Comparison of ENCODE assay signal across 17 mouse cellular contexts in genomic region chr13:24906831-24907570, GRCm38 (mm10). TPM values are rescaled to one million over a fixed set of nuclear protein-coding genes. Genes with fewer than 3 reads are reported as not detected.
DNase-seq lines count a peak whose midpoint lies in the region; ATAC-seq lines count a peak whose summit lies in the region.
"Had no signal": no experiment of that assay in that cellular context is flagged by ENCODE, and none has a peak within 500 bp of the region (broad histone marks: within the 10 kb centered on the region; RNA-seq: fewer than 3 reads in every experiment).

No protein-coding gene starts in this region.

- no peaks in the 10 kb centered on the region for H3K27me3 ChIP-seq in forebrain, embryonic 14.5 days (replicated peaks; ENCODE audit: control insufficient read depth, insufficient read depth, low read length)
- H3K27me3 ChIP-seq in forebrain, embryonic 11.5 days (ENCODE audit: control insufficient read depth, insufficient read depth, low read length) = no peaks in the 10 kb centered on the region
- H3K27me3 ChIP-seq: hindbrain, embryonic 13.5 days; limb, embryonic 13.5 days; midbrain, embryonic 13.5 days had no signal

- no peak overlapping the region for H3K27ac ChIP-seq in forebrain, embryonic 14.5 days (ENCODE audit: low read depth, low read length)
- no peak overlapping the region for H3K27ac ChIP-seq in forebrain, embryonic 11.5 days (ENCODE audit: low read depth, low read length)
- H3K27ac ChIP-seq: embryonic facial prominence, embryonic 10.5 days; hindbrain, embryonic 13.5 days; left cerebral cortex, adult 2 months; limb, embryonic 13.5 days; midbrain, embryonic 13.5 days had no signal

- no peak for ATAC-seq in forebrain, embryonic 14.5 days
- ATAC-seq in forebrain, embryonic 11.5 days (replicated peaks; ENCODE audit: low FRiP score) = no peak
- ATAC-seq: midbrain, embryonic 13.5 days had no signal

- H3K4me2 ChIP-seq in forebrain, embryonic 14.5 days (ENCODE audit: low read length) = no peak overlapping the region
- no peak overlapping the region for H3K4me2 ChIP-seq in forebrain, embryonic 11.5 days (ENCODE audit: low read depth, low read length, severe bottlenecking)
- H3K4me2 ChIP-seq: hindbrain, embryonic 13.5 days; limb, embryonic 13.5 days; midbrain, embryonic 13.5 days had no signal

- no peaks in the 10 kb centered on the region for H3K4me1 ChIP-seq in forebrain, embryonic 14.5 days (ENCODE audit: control insufficient read depth, insufficient read depth, low read length)
- H3K4me1 ChIP-seq in forebrain, embryonic 11.5 days (replicated peaks; ENCODE audit: control insufficient read depth, insufficient read depth, low read length) = no peaks in the 10 kb centered on the region
- H3K4me1 ChIP-seq: embryonic facial prominence, embryonic 10.5 days; hindbrain, embryonic 13.5 days; limb, embryonic 13.5 days had no signal

- DNase-seq in forebrain, embryonic 14.5 days (ENCODE audit: low spot score) = peak; percentile 0
- no peak for DNase-seq in forebrain, embryonic 11.5 days (ENCODE audit: low spot score)
- peak; percentile 22 to 40 for DNase-seq in lung, adult 18-20 months
- DNase-seq in lung, postnatal 10 days = no peak
- DNase-seq in adipocyte (ENCODE audit: low spot score) = peak; percentile 32
- peak; percentile 83 to 84 for DNase-seq in kidney, postnatal 36 days
- no peak for DNase-seq in retina, embryonic 14.5 days (ENCODE audit: low spot score)
- no peak for DNase-seq in cerebellum, adult 9-10 months
- DNase-seq: cerebellum, postnatal 25 days; heart, adult 11 months; thymus, postnatal 14 days had no signal

- H3K36me3 ChIP-seq in forebrain, embryonic 14.5 days (ENCODE audit: control insufficient read depth, insufficient read depth, low read length) = peaks cover 6% of the 10 kb centered on the region
- H3K36me3 ChIP-seq in forebrain, embryonic 11.5 days (ENCODE audit: control insufficient read depth, insufficient read depth, low read length) = no peaks in the 10 kb centered on the region; the same call in 1 of the 2 replicates
- H3K36me3 ChIP-seq: G1E had no signal

- WGBS in forebrain, embryonic 14.5 days = 71% methylated on average over 11 of the region's 11 CpGs
- 74% methylated on average over 11 of the region's 11 CpGs for WGBS in forebrain, embryonic 11.5 days

- no peak overlapping the region for H3K9ac ChIP-seq in forebrain, embryonic 14.5 days (ENCODE audit: low read length)
- H3K9ac ChIP-seq in forebrain, embryonic 11.5 days (ENCODE audit: low read length) = no peak overlapping the region
- H3K9ac ChIP-seq: hindbrain, embryonic 13.5 days; limb, embryonic 13.5 days; midbrain, embryonic 13.5 days had no signal

- no peak overlapping the region for H3K4me3 ChIP-seq in forebrain, embryonic 14.5 days (ENCODE audit: low read depth, low read length)
- no peak overlapping the region for H3K4me3 ChIP-seq in forebrain, embryonic 11.5 days (ENCODE audit: low read depth, low read length)
- H3K4me3 ChIP-seq: embryonic facial prominence, embryonic 10.5 days; hindbrain, embryonic 13.5 days; left cerebral cortex, adult 2 months; limb, embryonic 13.5 days; midbrain, embryonic 13.5 days had no signal

- no peaks in the 10 kb centered on the region for H3K9me3 ChIP-seq in forebrain, embryonic 14.5 days (replicated peaks; ENCODE audit: control insufficient read depth, low read length)
- H3K9me3 ChIP-seq in forebrain, embryonic 11.5 days (ENCODE audit: control insufficient read depth, low read length) = no peaks in the 10 kb centered on the region
- H3K9me3 ChIP-seq: embryonic facial prominence, embryonic 10.5 days; G1E; hindbrain, embryonic 13.5 days; limb, embryonic 13.5 days; midbrain, embryonic 13.5 days had no signal

RNA-seq across cellular contexts. Expression of gene Aldh5a1, which starts 30.5 kb away (rescaled TPM):
- 7.5 and 8.0 TPM in 2 replicates for polyA plus RNA-seq in forebrain, embryonic 14.5 days (2014; fragmentation: Nextera tagmentation; extraction: Ambion mirVana)
- 10.4 and 10.5 TPM in 2 replicates for polyA plus RNA-seq in forebrain, embryonic 11.5 days (2014; fragmentation: Nextera tagmentation; extraction: Ambion mirVana)
- polyA plus RNA-seq: G1E had no signal

RNA-seq across cellular contexts. Expression of gene Gpld1, which starts 36.0 kb away (rescaled TPM):
- 0.67 and 0.99 TPM in 2 replicates for polyA plus RNA-seq in forebrain, embryonic 14.5 days (2014; fragmentation: Nextera tagmentation; extraction: Ambion mirVana)
- 0.44 and 0.87 TPM in 2 replicates for polyA plus RNA-seq in forebrain, embryonic 11.5 days (2014; fragmentation: Nextera tagmentation; extraction: Ambion mirVana)

Comparison
In these comparisons a context has a peak if more than half of its experiments do, and no peak if none do; other contexts are left out.
1. DNase-seq: peak in forebrain, embryonic 14.5 days (single experiment), lung, adult 18-20 months (2 of 2), adipocyte (single experiment) and kidney, postnatal 36 days (2 of 2); none in forebrain, embryonic 11.5 days (single experiment), lung, postnatal 10 days (single experiment), retina, embryonic 14.5 days (single experiment) and cerebellum, adult 9-10 months (single experiment).